Mouse (Mus musculus) liver, adult 2 months (tissue): ENCODE measurements around the gene Elf3. TPM values are rescaled to one million over a fixed set of nuclear protein-coding genes. Genes with fewer than 3 reads are reported as not detected.
"Not testable (repeated sequence)": the region's sequence is repeated elsewhere in the genome, so short reads cannot be mapped to it uniquely, and the experiment has no call there.

Experiments
- DNase-seq: peaks from one replicate; pipeline ENCODE4 v3.0.0-alpha.2; 2011; ENCODE audit warnings: low read depth, low spot score; ENCODE audit errors: extremely low read depth
- H3K27ac ChIP-seq: fragments of 200-500 bp; replicated peaks from 2 replicates; pipeline ENCODE4 v1.5.1; 2012; ENCODE audit warnings: low read depth, mild to moderate bottlenecking, control low read depth, inconsistent platforms, low read length; ENCODE audit not compliant: insufficient read depth
- H3K27me3 ChIP-seq: fragments of 200-500 bp; 2 replicates; pipeline ENCODE4 v1.6.1; 2012; ENCODE audit warnings: mild to moderate bottlenecking, moderate library complexity, low read length, inconsistent platforms; ENCODE audit not compliant: control insufficient read depth, insufficient read depth
- H3K36me3 ChIP-seq: fragments of 200-500 bp; 2 replicates; pipeline ENCODE4 v1.6.1; 2012; ENCODE audit warnings: low read length, inconsistent platforms; ENCODE audit not compliant: control insufficient read depth, insufficient read depth
- H3K4me1 ChIP-seq: fragments of 200-500 bp; 2 replicates; pipeline ENCODE4 v1.6.1; 2011; ENCODE audit warnings: low read length; ENCODE audit not compliant: control insufficient read depth, insufficient read depth
- H3K4me3 ChIP-seq: fragments of 200-500 bp; 2 replicates; pipeline ENCODE4 v1.5.1; 2011; ENCODE audit warnings: low read depth, mild to moderate bottlenecking, control low read depth, low read length, moderate library complexity; ENCODE audit not compliant: insufficient read depth
- H3K79me2 ChIP-seq: fragments of 200-500 bp; 2 replicates; pipeline ENCODE4 v1.6.1; 2012; ENCODE audit warnings: inconsistent platforms, mild to moderate bottlenecking, low read length, moderate library complexity; ENCODE audit not compliant: control insufficient read depth, insufficient read depth
- H3K9ac ChIP-seq: fragments of 200-500 bp; 2 replicates; pipeline ENCODE4 v1.6.1; 2012; ENCODE audit warnings: low read depth, mild to moderate bottlenecking, control low read depth, inconsistent platforms, low read length
- CTCF ChIP-seq: fragments of 200-500 bp; IDR thresholded peaks from 2 replicates; pipeline ENCODE4 v1.5.1; 2011; ENCODE audit warnings: low read depth, low read length, control low read depth
- POLR2A ChIP-seq: fragments of 200-500 bp; IDR thresholded peaks from 2 replicates; pipeline ENCODE4 v1.6.1; 2011; ENCODE audit warnings: low read length, control low read depth; ENCODE audit not compliant: insufficient read depth; ENCODE audit errors: extremely low read depth
- WGBS: fragments of 180-500 bp; shearing (Covaris S2); methylation state at CpG from one replicate; pipeline ENCODE4 v1.1.7; 2018; 5-methylcytosine and 5-hydroxymethylcytosine counted together
- polyA plus RNA-seq: library from polyadenylated mRNA; depleted of rRNA; stranded (reverse); fragments of >200 nt; gene quantifications from 2 replicates; pipeline ENCODE4 v1.2.3, GENCODE M21; 2012
- total RNA-seq: library from RNA; depleted of rRNA; stranded (reverse); fragments of >200 nt; gene quantifications from 2 replicates; pipeline ENCODE4 v1.2.3, GENCODE M21; 2014

The Elf3 gene
- total and polyA plus RNA-seq, 2 experiments = 0.18 to 0.64 TPM

- no peak for DNase-seq
- Histone ChIP-seq H3K4me3 (no peak overlapping the region), H3K27me3 (no peaks in the 10 kb centered on the region), H3K9ac (no peak overlapping the region), H3K4me1 (no peaks in the 10 kb centered on the region), H3K27ac (no peak overlapping the region), H3K36me3 (no peaks in the 10 kb centered on the region), H3K79me2 (no peaks in the 10 kb centered on the region)
- no peak for TF ChIP-seq CTCF
- no peak for TF ChIP-seq POLR2A
- WGBS = 91% methylated on average over 8 of the region's 8 CpGs
These were observed 7.0 kb downstream of the Elf3 start for GRCm38 (mm10) chr1:135251405-135251804.

GRCm38 (mm10) chr1:135250706-135251105, 7.7 kb downstream of the Elf3 start:
- TF ChIP-seq CTCF (no peak), POLR2A (no peak)
- WGBS = 77% methylated on average over 3 of the region's 3 CpGs
- no peaks in the 10 kb centered on the region for H3K79me2 ChIP-seq
- H3K27me3 ChIP-seq = no peaks in the 10 kb centered on the region
- H3K27ac ChIP-seq = no peak overlapping the region
- DNase-seq = no peak
- H3K9ac ChIP-seq = no peak overlapping the region
- no peaks in the 10 kb centered on the region for H3K4me1 ChIP-seq
- H3K36me3 ChIP-seq = no peaks in the 10 kb centered on the region
- H3K4me3 ChIP-seq = no peak overlapping the region

GRCm38 (mm10) chr1:135248434-135248850, 9.9 kb downstream of the Elf3 start:
- Histone ChIP-seq H3K79me2 (no peaks in the 10 kb centered on the region), H3K27ac (no peak overlapping the region), H3K9ac (no peak overlapping the region), H3K27me3 (no peaks in the 10 kb centered on the region), H3K4me1 (no peaks in the 10 kb centered on the region), H3K4me3 (no peak overlapping the region), H3K36me3 (no peaks in the 10 kb centered on the region)
- TF ChIP-seq POLR2A (no peak), CTCF (no peak)
- WGBS = 18% methylated on average over 15 of the region's 15 CpGs
- no peak for DNase-seq

- Histone ChIP-seq H3K27ac (no peak overlapping the region), H3K4me1 (no peaks in the 10 kb centered on the region), H3K9ac (no peak overlapping the region), H3K4me3 (no peak overlapping the region), H3K79me2 (no peaks in the 10 kb centered on the region), H3K36me3 (no peaks in the 10 kb centered on the region), H3K27me3 (no peaks in the 10 kb centered on the region)
- no peak for DNase-seq
- TF ChIP-seq CTCF (no peak), POLR2A (no peak)
- WGBS = 86% methylated on average over 8 of the region's 8 CpGs
These were observed 14.4 kb downstream of the Elf3 start for GRCm38 (mm10) chr1:135244014-135244413.

GRCm38 (mm10) chr1:135240206-135240605, 18.2 kb downstream of the Elf3 start:
- not testable (repeated sequence) for H3K27ac ChIP-seq, H3K4me3 ChIP-seq, H3K4me1 ChIP-seq, H3K9ac ChIP-seq, H3K79me2 ChIP-seq, H3K36me3 ChIP-seq, DNase-seq, H3K27me3 ChIP-seq
- WGBS = 88% methylated on average over 4 of the region's 4 CpGs

GRCm38 (mm10) chr1:135237131-135237851, 21.1 kb downstream of the Elf3 start:
- Histone ChIP-seq H3K36me3 (no peaks in the 10 kb centered on the region), H3K4me3 (no peak overlapping the region), H3K4me1 (no peaks in the 10 kb centered on the region), H3K79me2 (no peaks in the 10 kb centered on the region), H3K9ac (no peak overlapping the region), H3K27ac (no peak overlapping the region), H3K27me3 (no peaks in the 10 kb centered on the region)
- WGBS = 53% methylated on average over 12 of the region's 12 CpGs
- no peak for TF ChIP-seq CTCF
- no peak for TF ChIP-seq POLR2A
- DNase-seq = no peak
